ENCODE assay signal across 20 mouse cellular contexts in genomic region chr19:3894294-3894693, GRCm38 (mm10). TPM values are rescaled to one million over a fixed set of nuclear protein-coding genes. Genes with fewer than 3 reads are reported as not detected.
DNase-seq lines count a peak whose midpoint lies in the region; ATAC-seq and TF ChIP-seq lines count a peak whose summit lies in the region.
"Had no signal": no experiment of that assay in that cellular context is flagged by ENCODE, and none has a peak within 500 bp of the region (broad histone marks: within the 10 kb centered on the region; RNA-seq: fewer than 3 reads in every experiment).

No protein-coding gene starts in this region.

- H3K36me3 ChIP-seq in hindbrain, embryonic 14.5 days (replicated peaks; ENCODE audit: control insufficient read depth, insufficient read depth): peaks cover 68% of the 10 kb centered on the region
- H3K36me3 ChIP-seq in hindbrain, embryonic 13.5 days: peaks cover 74% of the 10 kb centered on the region
- H3K36me3 ChIP-seq in neural tube, embryonic 13.5 days: peaks cover 70% of the 10 kb centered on the region

- no peak for DNase-seq in hindbrain, embryonic 14.5 days (ENCODE audit: low spot score)
- no peak for DNase-seq in layer of hippocampus, adult 2 months (ENCODE audit: low spot score in 2 of 2)
- DNase-seq in layer of hippocampus, adult 11-12 months (ENCODE audit: low spot score): no peak
- DNase-seq in neural tube, embryonic 10.5 days (ENCODE audit: extremely low spot score, low spot score): no peak
- DNase-seq: adrenal gland, postnatal 14 days; cerebellum, adult 11-12 months; cerebellum, adult 9-10 months; cerebellum, postnatal 25 days; gastrocnemius, postnatal 10 days; heart, adult 2 months; heart, postnatal 10 days; heart, postnatal 4 days had no signal

- no peak overlapping the region for H3K4me3 ChIP-seq in hindbrain, embryonic 14.5 days (replicated peaks; ENCODE audit: low read length)
- no peak overlapping the region for H3K4me3 ChIP-seq in hindbrain, embryonic 13.5 days
- H3K4me3 ChIP-seq in layer of hippocampus, adult 2 months: no peak overlapping the region
- no peak overlapping the region for H3K4me3 ChIP-seq in neural tube, embryonic 13.5 days
- H3K4me3 ChIP-seq: embryonic facial prominence, embryonic 12.5 days; forebrain, embryonic 15.5 days; heart, adult 2 months had no signal

- no peaks in the 10 kb centered on the region for H3K27me3 ChIP-seq in hindbrain, embryonic 14.5 days (ENCODE audit: control insufficient read depth, insufficient read depth, low read length)
- H3K27me3 ChIP-seq in hindbrain, embryonic 13.5 days: no peaks in the 10 kb centered on the region
- H3K27me3 ChIP-seq in neural tube, embryonic 13.5 days: no peaks in the 10 kb centered on the region
- H3K27me3 ChIP-seq: CH12.LX; embryonic facial prominence, embryonic 12.5 days; forebrain, embryonic 15.5 days; Patski had no signal

- 0 out of 2 replicates have a peak overlapping the region, but pooled peaks have one; percentile 18 for H3K27ac ChIP-seq in hindbrain, embryonic 14.5 days
- H3K27ac ChIP-seq in hindbrain, embryonic 13.5 days: no peak overlapping the region
- peak overlapping the region; percentile 58; the same call in 1 of the 2 replicates for H3K27ac ChIP-seq in layer of hippocampus, adult 2 months
- H3K27ac ChIP-seq in neural tube, embryonic 13.5 days (replicated peaks): peak overlapping the region; percentile 82
- H3K27ac ChIP-seq: forebrain, embryonic 15.5 days; heart, adult 2 months had no signal

- H3K9me3 ChIP-seq in hindbrain, embryonic 14.5 days (ENCODE audit: control insufficient read depth, low read length): no peaks in the 10 kb centered on the region
- no peaks in the 10 kb centered on the region for H3K9me3 ChIP-seq in hindbrain, embryonic 13.5 days
- no peaks in the 10 kb centered on the region for H3K9me3 ChIP-seq in neural tube, embryonic 13.5 days
- H3K9me3 ChIP-seq: embryonic facial prominence, embryonic 12.5 days; forebrain, embryonic 15.5 days had no signal

- H3K4me2 ChIP-seq in hindbrain, embryonic 14.5 days (replicated peaks): no peak overlapping the region
- H3K4me2 ChIP-seq in hindbrain, embryonic 13.5 days: no peak overlapping the region
- no peak overlapping the region for H3K4me2 ChIP-seq in neural tube, embryonic 13.5 days
- H3K4me2 ChIP-seq: embryonic facial prominence, embryonic 12.5 days; forebrain, embryonic 15.5 days had no signal

- 87% methylated on average over 2 of the region's 2 CpGs for WGBS in hindbrain, embryonic 14.5 days
- 73% methylated on average over 2 of the region's 2 CpGs for WGBS in hindbrain, embryonic 13.5 days
- 93% methylated on average over 2 of the region's 2 CpGs for WGBS in neural tube, embryonic 13.5 days

- no peak overlapping the region for H3K9ac ChIP-seq in hindbrain, embryonic 14.5 days
- no peak overlapping the region; the same call in 1 of the 2 replicates for H3K9ac ChIP-seq in hindbrain, embryonic 13.5 days
- no peak overlapping the region for H3K9ac ChIP-seq in neural tube, embryonic 13.5 days
- H3K9ac ChIP-seq: embryonic facial prominence, embryonic 12.5 days; forebrain, embryonic 15.5 days had no signal

- no peaks in the 10 kb centered on the region for H3K4me1 ChIP-seq in hindbrain, embryonic 14.5 days (replicated peaks; ENCODE audit: control insufficient read depth, insufficient read depth, low read length)
- H3K4me1 ChIP-seq in hindbrain, embryonic 13.5 days (replicated peaks): peaks cover 15% of the 10 kb centered on the region
- peaks cover 22% of the 10 kb centered on the region for H3K4me1 ChIP-seq in neural tube, embryonic 13.5 days (replicated peaks)
- H3K4me1 ChIP-seq: embryonic facial prominence, embryonic 12.5 days; forebrain, embryonic 15.5 days had no signal

- no peak for ATAC-seq in hindbrain, embryonic 14.5 days (ENCODE audit: low FRiP score)
- ATAC-seq in hindbrain, embryonic 13.5 days (ENCODE audit: low FRiP score): no peak
- no peak for ATAC-seq in neural tube, embryonic 13.5 days (ENCODE audit: low read depth)
- ATAC-seq: activated CD4-positive, CD25-positive, alpha-beta regulatory T cell, adult 4 months; forebrain, embryonic 15.5 days; inflammation-experienced regulatory T-cells, adult 6 months; Patski had no signal

- TF ChIP-seq CTCF in layer of hippocampus, adult 2 months (conservative IDR thresholded peaks at IDR 0.05): no peak

RNA-seq across cellular contexts. Expression of gene Tcirg1, which starts 12.6 kb away (rescaled TPM):
- polyA plus RNA-seq in hindbrain, embryonic 14.5 days (2014; fragmentation: Nextera tagmentation; extraction: Ambion mirVana): 11.6 and 13.3 TPM in 2 replicates
- polyA plus RNA-seq in hindbrain, embryonic 13.5 days (2015; fragmentation: Nextera tagmentation; extraction: Ambion mirVana): 15.0 and 15.8 TPM in 2 replicates
- 10 to 100 TPM; 20.0 to 24.9 TPM for total RNA-seq in layer of hippocampus, adult 2 months (2021)
- polyA plus RNA-seq in neural tube, embryonic 13.5 days (2015; fragmentation: Nextera tagmentation; extraction: Ambion mirVana): 18.4 and 18.9 TPM in 2 replicates

RNA-seq across cellular contexts. Expression of gene Ndufs8, which starts 18.3 kb away (rescaled TPM):
- 310 and 332 TPM in 2 replicates for polyA plus RNA-seq in hindbrain, embryonic 14.5 days (2014; fragmentation: Nextera tagmentation; extraction: Ambion mirVana)
- polyA plus RNA-seq in hindbrain, embryonic 13.5 days (2015; fragmentation: Nextera tagmentation; extraction: Ambion mirVana): 261 and 264 TPM in 2 replicates
- 100 to 1,000 TPM; 125 to 142 TPM for total RNA-seq in layer of hippocampus, adult 2 months (2021)
- polyA plus RNA-seq in neural tube, embryonic 13.5 days (2015; fragmentation: Nextera tagmentation; extraction: Ambion mirVana): 286 and 302 TPM in 2 replicates

RNA-seq across cellular contexts. Expression of gene Aldh3b1, which starts 35.3 kb away (rescaled TPM):
- polyA plus RNA-seq in hindbrain, embryonic 14.5 days (2014; fragmentation: Nextera tagmentation; extraction: Ambion mirVana): 2.4 and 3.3 TPM in 2 replicates
- 1.9 and 2.1 TPM in 2 replicates for polyA plus RNA-seq in hindbrain, embryonic 13.5 days (2015; fragmentation: Nextera tagmentation; extraction: Ambion mirVana)
- total RNA-seq in layer of hippocampus, adult 2 months (2021): 1 to 10 TPM; 2.2 to 2.4 TPM
- 1.9 and 2.2 TPM in 2 replicates for polyA plus RNA-seq in neural tube, embryonic 13.5 days (2015; fragmentation: Nextera tagmentation; extraction: Ambion mirVana)

RNA-seq across cellular contexts. Expression of gene Unc93b1, which starts 40.7 kb away (rescaled TPM):
- polyA plus RNA-seq in hindbrain, embryonic 14.5 days (2014; fragmentation: Nextera tagmentation; extraction: Ambion mirVana): 9.7 and 10.4 TPM in 2 replicates
- 10.1 and 13.2 TPM in 2 replicates for polyA plus RNA-seq in hindbrain, embryonic 13.5 days (2015; fragmentation: Nextera tagmentation; extraction: Ambion mirVana)
- total RNA-seq in layer of hippocampus, adult 2 months (2021): 10 to 100 TPM; 11.4 to 16.1 TPM
- polyA plus RNA-seq in neural tube, embryonic 13.5 days (2015; fragmentation: Nextera tagmentation; extraction: Ambion mirVana): 11.8 and 13.5 TPM in 2 replicates
- polyA plus RNA-seq: Patski had no signal

RNA-seq across cellular contexts. Expression of gene Chka, which starts 42.7 kb away (rescaled TPM):
- polyA plus RNA-seq in hindbrain, embryonic 14.5 days (2014; fragmentation: Nextera tagmentation; extraction: Ambion mirVana): 54.7 and 60.8 TPM in 2 replicates
- polyA plus RNA-seq in hindbrain, embryonic 13.5 days (2015; fragmentation: Nextera tagmentation; extraction: Ambion mirVana): 52.9 TPM in 2 replicates
- total RNA-seq in layer of hippocampus, adult 2 months (2021): 100 to 1,000 TPM in 1 of 2 experiments, 10 to 100 TPM in 1; 87.2 to 109 TPM
- 51.5 and 54.6 TPM in 2 replicates for polyA plus RNA-seq in neural tube, embryonic 13.5 days (2015; fragmentation: Nextera tagmentation; extraction: Ambion mirVana)
